Mouse (Mus musculus) liver, embryonic 14.5 days (tissue): Measurements from ENCODE around the gene Hemgn.

Source experiments
- CTCF ChIP-seq: IDR thresholded peaks from 2 replicates; pipeline ENCODE4 v1.5.1; 2016; ENCODE audit warnings: antibody characterized with exemption, low read depth, control low read depth
- EP300 ChIP-seq: IDR thresholded peaks from 2 replicates; pipeline ENCODE4 v1.6.1; 2016; ENCODE audit warnings: antibody characterized with exemption, low read depth

GRCm38 (mm10) chr4:46428903-46429499 is 15.7 kb upstream of the Hemgn start:
- TF ChIP-seq CTCF (no peak), EP300 (no peak)
